Mouse (Mus musculus) ES-Bruce4 (cell line): Measurements from ENCODE around the gene Zfand4. TPM values are rescaled to one million over a fixed set of nuclear protein-coding genes. Genes with fewer than 3 reads are reported as not detected.

Experiments
- H3K27ac ChIP-seq: 2 replicates; pipeline ENCODE4 v1.5.1; 2012; ENCODE audit warnings: low read length, inconsistent platforms; ENCODE audit not compliant: insufficient read depth
- H3K27me3 ChIP-seq: 2 replicates; pipeline ENCODE4 v1.6.1; 2012; ENCODE audit warnings: mild to moderate bottlenecking, low read length, inconsistent platforms; ENCODE audit not compliant: control insufficient read depth, poor library complexity, insufficient read depth, severe bottlenecking
- H3K36me3 ChIP-seq: 2 replicates; pipeline ENCODE4 v1.6.1; 2012; ENCODE audit warnings: inconsistent platforms, mild to moderate bottlenecking, low read length, moderate library complexity; ENCODE audit not compliant: control insufficient read depth, poor library complexity, insufficient read depth, severe bottlenecking
- H3K4me1 ChIP-seq: one replicate; pipeline ENCODE4 v1.8.1; 2011; ENCODE audit warnings: low read length; ENCODE audit not compliant: control insufficient read depth, insufficient read depth
- H3K4me3 ChIP-seq: 2 replicates; pipeline ENCODE4 v1.5.1; 2011; ENCODE audit warnings: low read depth, mild to moderate bottlenecking, low read length
- H3K9ac ChIP-seq: 2 replicates; pipeline ENCODE4 v1.6.1; 2012; ENCODE audit warnings: low read depth, mild to moderate bottlenecking, inconsistent platforms; ENCODE audit not compliant: poor library complexity, severe bottlenecking
- H3K9me3 ChIP-seq: replicated peaks from 2 replicates; pipeline ENCODE4 v1.6.1; 2012; ENCODE audit warnings: mild to moderate bottlenecking, low read length, inconsistent platforms; ENCODE audit not compliant: control insufficient read depth, poor library complexity, insufficient read depth, severe bottlenecking
- CTCF ChIP-seq: IDR thresholded peaks from one replicate; pipeline ENCODE4 v1.8.1; 2011; ENCODE audit warnings: low read depth, low read length
- EP300 ChIP-seq: IDR thresholded peaks from 2 replicates; pipeline ENCODE4 v1.6.1; 2011; ENCODE audit warnings: low read depth, low read length; ENCODE audit not compliant: insufficient read depth
- POLR2A ChIP-seq: IDR thresholded peaks from one replicate; pipeline ENCODE4 v1.8.1; 2011; ENCODE audit warnings: low read length; ENCODE audit not compliant: insufficient read depth
- polyA plus RNA-seq: library from polyadenylated mRNA; stranded (reverse); fragments of >200 nt; gene quantifications from 2 replicates; pipeline ENCODE4 v1.2.4, GENCODE M21; 2011; ENCODE audit warnings: low read depth; ENCODE audit not compliant: missing spikeins, insufficient read depth, insufficient read length

The Zfand4 gene
- polyA plus RNA-seq, 1 experiment = 7.0 TPM

- no peaks in the 10 kb centered on the region for H3K27me3 ChIP-seq
- H3K4me3 ChIP-seq = no peak overlapping the region
- no peak overlapping the region for H3K9ac ChIP-seq
- H3K27ac ChIP-seq = no peak overlapping the region
- no peaks in the 10 kb centered on the region for H3K9me3 ChIP-seq
- H3K36me3 ChIP-seq = no peaks in the 10 kb centered on the region
- TF ChIP-seq CTCF = no peak
- TF ChIP-seq EP300 = no peak
- no peak for TF ChIP-seq POLR2A
- H3K4me1 ChIP-seq = no peaks in the 10 kb centered on the region
These were observed 106.4 kb downstream of the Zfand4 start for GRCm38 (mm10) chr6:116370216-116370976.

GRCm38 (mm10) chr6:116371500-116371899 is 107.5 kb downstream of the Zfand4 start:
- no peak for TF ChIP-seq CTCF
- TF ChIP-seq POLR2A = no peak
- no peak for TF ChIP-seq EP300
- Histone ChIP-seq H3K9ac (no peak overlapping the region), H3K27me3 (no peaks in the 10 kb centered on the region), H3K27ac (no peak overlapping the region), H3K36me3 (no peaks in the 10 kb centered on the region), H3K9me3 (no peaks in the 10 kb centered on the region), H3K4me3 (no peak overlapping the region), H3K4me1 (no peaks in the 10 kb centered on the region)

- TF ChIP-seq CTCF = no peak
- no peak for TF ChIP-seq POLR2A
- TF ChIP-seq EP300 = no peak
- no peak overlapping the region for H3K9ac ChIP-seq
- H3K27me3 ChIP-seq = no peaks in the 10 kb centered on the region
- H3K4me1 ChIP-seq = no peaks in the 10 kb centered on the region
- no peaks in the 10 kb centered on the region for H3K9me3 ChIP-seq
- no peak overlapping the region for H3K27ac ChIP-seq
- no peak overlapping the region for H3K4me3 ChIP-seq
- no peaks in the 10 kb centered on the region for H3K36me3 ChIP-seq
These were observed 110.1 kb downstream of the Zfand4 start for GRCm38 (mm10) chr6:116374136-116374535.

- Histone ChIP-seq H3K9ac (no peak overlapping the region), H3K36me3 (no peaks in the 10 kb centered on the region), H3K4me3 (no peak overlapping the region), H3K27me3 (no peaks in the 10 kb centered on the region), H3K27ac (no peak overlapping the region), H3K4me1 (no peaks in the 10 kb centered on the region), H3K9me3 (no peaks in the 10 kb centered on the region)
- TF ChIP-seq EP300 (no peak), CTCF (no peak), POLR2A (no peak)
These were observed 110.6 kb downstream of the Zfand4 start for GRCm38 (mm10) chr6:116374618-116375017.

- no peaks in the 10 kb centered on the region for H3K36me3 ChIP-seq
- H3K4me3 ChIP-seq = no peak overlapping the region
- TF ChIP-seq POLR2A (no peak), CTCF (no peak)
- H3K4me1 ChIP-seq = no peaks in the 10 kb centered on the region
- no peaks in the 10 kb centered on the region for H3K9me3 ChIP-seq
- H3K27me3 ChIP-seq = no peaks in the 10 kb centered on the region
- no peak overlapping the region for H3K27ac ChIP-seq
- no peak overlapping the region for H3K9ac ChIP-seq
These were observed 114.9 kb downstream of the Zfand4 start for GRCm38 (mm10) chr6:116378892-116379291.

Other genes starting within 250 kb of the Zfand4 start
- 20.5 and 21.3 TPM in 2 replicates for gene Tmcc1, start 70.7 kb upstream of the Zfand4 start, polyA plus RNA-seq
- gene Washc2, start 56.2 kb upstream of the Zfand4 start, polyA plus RNA-seq = 50.5 and 56.2 TPM in 2 replicates
- 29.0 and 34.1 TPM in 2 replicates for gene March8, start 73.8 kb downstream of the Zfand4 start, polyA plus RNA-seq
- gene Alox5, start 197.0 kb downstream of the Zfand4 start, polyA plus RNA-seq = 5.6 and 6.5 TPM in 2 replicates
- gene Olfr211, start 224.9 kb downstream of the Zfand4 start, polyA plus RNA-seq = not detected in 2 replicates
- not detected in 2 replicates for gene Olfr212, start 242.3 kb downstream of the Zfand4 start, polyA plus RNA-seq